Mouse (Mus musculus) stomach, embryonic 15.5 days (tissue): ENCODE measurements around the gene Trpm3. TPM values are rescaled to one million over a fixed set of nuclear protein-coding genes. Genes with fewer than 3 reads are reported as not detected.

ENCODE experiments used
- ATAC-seq: fragments of 200-750 bp; cut with Nextera tagmentation; 2 replicates; pipeline ENCODE4 v1.8.0; 2017; ENCODE audit warnings: low read depth, moderate number of reproducible peaks, moderate TSS enrichment; ENCODE audit not compliant: insufficient read depth, low FRiP score
- H3K27ac ChIP-seq: fragments of 300-500 bp; sonication (generic); 2 replicates; pipeline ENCODE4 v1.5.1; 2015; ENCODE audit warnings: mild to moderate bottlenecking, inconsistent platforms
- H3K27me3 ChIP-seq: fragments of 300-500 bp; sonication (generic); replicated peaks from 2 replicates; pipeline ENCODE4 v1.6.1; 2015; ENCODE audit warnings: inconsistent platforms
- H3K36me3 ChIP-seq: fragments of 300-500 bp; sonication (generic); 2 replicates; pipeline ENCODE4 v1.6.1; 2015; ENCODE audit warnings: inconsistent platforms
- H3K4me1 ChIP-seq: fragments of 300-500 bp; sonication (generic); 2 replicates; pipeline ENCODE4 v1.6.1; 2015; ENCODE audit warnings: inconsistent platforms
- H3K4me2 ChIP-seq: fragments of 300-500 bp; sonication (generic); 2 replicates; pipeline ENCODE4 v1.6.1; 2015; ENCODE audit warnings: mild to moderate bottlenecking, inconsistent platforms
- H3K4me3 ChIP-seq: fragments of 300-500 bp; sonication (generic); replicated peaks from 2 replicates; pipeline ENCODE4 v1.5.1; 2015; ENCODE audit warnings: inconsistent platforms
- H3K9ac ChIP-seq: fragments of 300-500 bp; sonication (generic); 2 replicates; pipeline ENCODE4 v1.6.1; 2015; ENCODE audit warnings: inconsistent platforms
- H3K9me3 ChIP-seq: fragments of 300-500 bp; sonication (generic); 2 replicates; pipeline ENCODE4 v1.6.1; 2016; ENCODE audit warnings: inconsistent platforms
- WGBS: fragments of 180-500 bp; shearing (Covaris S2); methylation state at CpG from one replicate; pipeline ENCODE4 v1.1.7; 2015; 5-methylcytosine and 5-hydroxymethylcytosine counted together
- polyA plus RNA-seq: library from polyadenylated mRNA; unstranded; fragments of >200 nt; fragmentation: Nextera tagmentation; extraction: Ambion mirVana; gene quantifications from 2 replicates; pipeline ENCODE4 v1.2.1, GENCODE M21; 2015

The Trpm3 gene
- polyA plus RNA-seq, 1 experiment from 2014 or later, result 0.58 TPM

- ATAC-seq, result peak; percentile 56; the same call in 1 of the 2 replicates
- WGBS, result 56% methylated on average over 6 of the region's 6 CpGs
Observed at GRCm38 (mm10) chr19:22542990-22543709, 404.3 kb downstream of the Trpm3 start.

GRCm38 (mm10) chr19:22552179-22552578, 413.3 kb downstream of the Trpm3 start:
- H3K9me3 ChIP-seq, result no peaks in the 10 kb centered on the region
- no peak overlapping the region for H3K4me2 ChIP-seq
- H3K4me1 ChIP-seq, result no peaks in the 10 kb centered on the region
- ATAC-seq, result no peak
- no peak overlapping the region for H3K27ac ChIP-seq
- H3K4me3 ChIP-seq, result no peak overlapping the region
- H3K9ac ChIP-seq, result no peak overlapping the region
- H3K36me3 ChIP-seq, result no peaks in the 10 kb centered on the region
- H3K27me3 ChIP-seq, result no peaks in the 10 kb centered on the region
- WGBS, result 28% methylated on average over 5 of the region's 5 CpGs

More at GRCm38 (mm10) chr19:22542990-22543709, 404.3 kb downstream of the Trpm3 start:
- Histone ChIP-seq H3K9me3 (no peaks in the 10 kb centered on the region), H3K36me3 (no peaks in the 10 kb centered on the region), H3K9ac (no peak overlapping the region), H3K4me1 (no peaks in the 10 kb centered on the region), H3K27me3 (no peaks in the 10 kb centered on the region), H3K4me2 (no peak overlapping the region), H3K27ac (no peak overlapping the region), H3K4me3 (no peak overlapping the region)

GRCm38 (mm10) chr19:22554421-22554941, 415.6 kb downstream of the Trpm3 start:
- Histone ChIP-seq H3K4me1 (no peaks in the 10 kb centered on the region), H3K9me3 (no peaks in the 10 kb centered on the region), H3K4me3 (no peak overlapping the region), H3K4me2 (peak overlapping the region; percentile 5; the same call in 1 of the 2 replicates), H3K27ac (no peak overlapping the region), H3K9ac (no peak overlapping the region), H3K27me3 (no peaks in the 10 kb centered on the region), H3K36me3 (no peaks in the 10 kb centered on the region)
- peak; percentile 39; the same call in 1 of the 2 replicates for ATAC-seq
- 18% methylated on average over 7 of the region's 7 CpGs for whole genome bisulfite sequencing

GRCm38 (mm10) chr19:22572396-22572795, 433.6 kb downstream of the Trpm3 start:
- Histone ChIP-seq H3K9me3 (no peaks in the 10 kb centered on the region), H3K27me3 (no peaks in the 10 kb centered on the region), H3K4me2 (no peak overlapping the region), H3K4me1 (no peaks in the 10 kb centered on the region), H3K4me3 (no peak overlapping the region), H3K27ac (no peak overlapping the region), H3K36me3 (no peaks in the 10 kb centered on the region), H3K9ac (no peak overlapping the region)
- 73% methylated on average over 11 of the region's 11 CpGs for WGBS
- ATAC-seq, result no peak

- no peak overlapping the region for H3K9ac ChIP-seq
- no peak for ATAC-seq
- no peaks in the 10 kb centered on the region for H3K36me3 ChIP-seq
- H3K27ac ChIP-seq, result no peak overlapping the region
- H3K9me3 ChIP-seq, result no peaks in the 10 kb centered on the region
- H3K4me1 ChIP-seq, result no peaks in the 10 kb centered on the region
- no peaks in the 10 kb centered on the region for H3K27me3 ChIP-seq
- WGBS, result 82% methylated on average over 2 of the region's 2 CpGs
- no peak overlapping the region for H3K4me3 ChIP-seq
- no peak overlapping the region for H3K4me2 ChIP-seq
Observed at GRCm38 (mm10) chr19:22572849-22573248, 434.0 kb downstream of the Trpm3 start.

GRCm38 (mm10) chr19:22582120-22582745, 443.4 kb downstream of the Trpm3 start:
- no peak overlapping the region for H3K9ac ChIP-seq
- H3K36me3 ChIP-seq, result no peaks in the 10 kb centered on the region
- no peak overlapping the region for H3K4me2 ChIP-seq
- H3K4me1 ChIP-seq, result no peaks in the 10 kb centered on the region
- 73% methylated on average over 4 of the region's 4 CpGs for WGBS
- H3K4me3 ChIP-seq, result no peak overlapping the region
- H3K27me3 ChIP-seq, result no peaks in the 10 kb centered on the region
- no peaks in the 10 kb centered on the region for H3K9me3 ChIP-seq
- ATAC-seq, result no peak
- H3K27ac ChIP-seq, result no peak overlapping the region

- no peak overlapping the region for H3K4me2 ChIP-seq
- H3K4me1 ChIP-seq, result no peaks in the 10 kb centered on the region
- no peaks in the 10 kb centered on the region for H3K27me3 ChIP-seq
- H3K27ac ChIP-seq, result no peak overlapping the region
- H3K9ac ChIP-seq, result no peak overlapping the region
- H3K9me3 ChIP-seq, result no peaks in the 10 kb centered on the region
- WGBS, result 86% methylated on average over 3 of the region's 3 CpGs
- no peaks in the 10 kb centered on the region for H3K36me3 ChIP-seq
- no peak overlapping the region for H3K4me3 ChIP-seq
- no peak for ATAC-seq
Observed at GRCm38 (mm10) chr19:22594492-22594891, 455.6 kb downstream of the Trpm3 start.

GRCm38 (mm10) chr19:22595246-22595645, 456.4 kb downstream of the Trpm3 start:
- H3K36me3 ChIP-seq, result no peaks in the 10 kb centered on the region

GRCm38 (mm10) chr19:22596715-22597114, 457.9 kb downstream of the Trpm3 start:
- no peak overlapping the region for H3K4me2 ChIP-seq
- H3K4me1 ChIP-seq, result no peaks in the 10 kb centered on the region
- H3K9ac ChIP-seq, result no peak overlapping the region
- H3K4me3 ChIP-seq, result no peak overlapping the region
- no peaks in the 10 kb centered on the region for H3K36me3 ChIP-seq
- H3K27me3 ChIP-seq, result no peaks in the 10 kb centered on the region
- H3K27ac ChIP-seq, result no peak overlapping the region
- no peak for ATAC-seq
- no peaks in the 10 kb centered on the region for H3K9me3 ChIP-seq
- WGBS, result 39% methylated on average over 3 of the region's 3 CpGs

More at GRCm38 (mm10) chr19:22595246-22595645, 456.4 kb downstream of the Trpm3 start:
- H3K4me1 ChIP-seq, result no peaks in the 10 kb centered on the region
- H3K9ac ChIP-seq, result no peak overlapping the region
- 64% methylated on average over 2 of the region's 2 CpGs for WGBS
- no peak overlapping the region for H3K27ac ChIP-seq
- no peak for ATAC-seq
- no peak overlapping the region for H3K4me3 ChIP-seq
- H3K27me3 ChIP-seq, result no peaks in the 10 kb centered on the region
- no peak overlapping the region for H3K4me2 ChIP-seq
- H3K9me3 ChIP-seq, result no peaks in the 10 kb centered on the region

- no peak for ATAC-seq
- Histone ChIP-seq H3K9ac (no peak overlapping the region), H3K27me3 (no peaks in the 10 kb centered on the region), H3K27ac (no peak overlapping the region), H3K4me1 (no peaks in the 10 kb centered on the region), H3K9me3 (no peaks in the 10 kb centered on the region), H3K4me2 (no peak overlapping the region), H3K36me3 (no peaks in the 10 kb centered on the region), H3K4me3 (no peak overlapping the region)
- 33% methylated on average over 4 of the region's 4 CpGs for WGBS
Observed at GRCm38 (mm10) chr19:22604322-22604721, 465.5 kb downstream of the Trpm3 start.

- no peak for ATAC-seq
- no peaks in the 10 kb centered on the region for H3K36me3 ChIP-seq
- 66% methylated on average over 5 of the region's 5 CpGs for WGBS
- H3K4me2 ChIP-seq, result no peak overlapping the region
- no peaks in the 10 kb centered on the region for H3K27me3 ChIP-seq
- H3K9me3 ChIP-seq, result no peaks in the 10 kb centered on the region
- no peaks in the 10 kb centered on the region for H3K4me1 ChIP-seq
- H3K27ac ChIP-seq, result no peak overlapping the region
- H3K4me3 ChIP-seq, result no peak overlapping the region
- no peak overlapping the region for H3K9ac ChIP-seq
Observed at GRCm38 (mm10) chr19:22607985-22608684, 469.3 kb downstream of the Trpm3 start.

GRCm38 (mm10) chr19:22611621-22612020, 472.8 kb downstream of the Trpm3 start:
- no peaks in the 10 kb centered on the region for H3K36me3 ChIP-seq
- no peak overlapping the region for H3K4me3 ChIP-seq
- no peak overlapping the region for H3K27ac ChIP-seq
- H3K9me3 ChIP-seq, result no peaks in the 10 kb centered on the region
- 82% methylated on average over 2 of the region's 2 CpGs for WGBS
- no peak overlapping the region for H3K9ac ChIP-seq
- H3K4me1 ChIP-seq, result no peaks in the 10 kb centered on the region
- no peak for ATAC-seq
- H3K27me3 ChIP-seq, result no peaks in the 10 kb centered on the region
- no peak overlapping the region for H3K4me2 ChIP-seq
